Mouse (Mus musculus): ENCODE data around the gene Gbgt1. TPM values are rescaled to one million over a fixed set of nuclear protein-coding genes. Genes with fewer than 3 reads are reported as not detected.
A peak's percentile ranks its signal among the peaks of the same experiment; 100 is the strongest.
"Not testable (repeated sequence)": the region's sequence is repeated elsewhere in the genome, so short reads cannot be mapped to it uniquely, and the experiment has no call there.

Gbgt1 gene
- total and polyA plus RNA-seq, 3 experiments: 0.11 TPM; not detected in 2

- not testable (repeated sequence) for H3K79me2 ChIP-seq (ENCODE audit: control insufficient read depth, insufficient read depth, low read length, poor library complexity); H3K27ac ChIP-seq (ENCODE audit: control insufficient read depth, low read depth, low read length); DNase-seq (ENCODE audit: low read depth, low spot score); H3K4me3 ChIP-seq (ENCODE audit: control insufficient read depth in 1 of 2, insufficient read depth in 1 of 2, low read depth in 2 of 2, low read length in 2 of 2); H3K27me3 ChIP-seq (ENCODE audit: control insufficient read depth in 1 of 2, insufficient read depth in 2 of 2, low read length in 2 of 2); H3K9ac ChIP-seq (ENCODE audit: control insufficient read depth, low read depth, low read length, poor library complexity, severe bottlenecking); H3K4me1 ChIP-seq (ENCODE audit: control insufficient read depth in 1 of 2, insufficient read depth in 2 of 2, low read length in 2 of 2); H3K9me3 ChIP-seq (replicated peaks; ENCODE audit: insufficient read depth, low read length); H3K36me3 ChIP-seq (ENCODE audit: control insufficient read depth in 1 of 2, insufficient read depth in 2 of 2, low read length in 2 of 2)
- peak; percentile 84 for TF ChIP-seq ZNF384 (IDR thresholded peaks at IDR 0.05; ENCODE audit: low read depth, low read length)
Measured at GRCm38 (mm10) chr2:28477993-28478392, 18.7 kb upstream of the Gbgt1 start.

- TF ChIP-seq USF1 (IDR thresholded peaks at IDR 0.05; ENCODE audit: low read depth, low read length) (no peak), POLR2A (IDR thresholded peaks at IDR 0.05; ENCODE audit: control insufficient read depth in 1 of 2, insufficient read depth in 1 of 2, low read depth in 1 of 2, low read length in 2 of 2, poor library complexity in 1 of 2) (no peak), MXI1 (IDR thresholded peaks at IDR 0.05; ENCODE audit: low read depth, low read length) (no peak), GATA1 (IDR thresholded peaks at IDR 0.05; ENCODE audit: low read depth, low read length) (no peak)
- H3K9ac ChIP-seq (ENCODE audit: control insufficient read depth, low read depth, low read length, poor library complexity, severe bottlenecking): no peak overlapping the region
- H3K27ac ChIP-seq (ENCODE audit: control insufficient read depth, low read depth, low read length): no peak overlapping the region
- no peaks in the 10 kb centered on the region for H3K79me2 ChIP-seq (ENCODE audit: control insufficient read depth, insufficient read depth, low read length, poor library complexity)
- H3K36me3 ChIP-seq (ENCODE audit: control insufficient read depth in 1 of 2, insufficient read depth in 2 of 2, low read length in 2 of 2): no peaks in the 10 kb centered on the region
- no peaks in the 10 kb centered on the region for H3K4me1 ChIP-seq (ENCODE audit: control insufficient read depth in 1 of 2, insufficient read depth in 2 of 2, low read length in 2 of 2)
- no peak overlapping the region for H3K4me3 ChIP-seq (ENCODE audit: control insufficient read depth in 1 of 2, insufficient read depth in 1 of 2, low read depth in 2 of 2, low read length in 2 of 2)
- no peaks in the 10 kb centered on the region; a peak in 2 of 4 replicates for H3K27me3 ChIP-seq (ENCODE audit: control insufficient read depth in 1 of 2, insufficient read depth in 2 of 2, low read length in 2 of 2)
- H3K9me3 ChIP-seq (replicated peaks; ENCODE audit: insufficient read depth, low read length): no peaks in the 10 kb centered on the region
- DNase-seq (ENCODE audit: low read depth, low spot score): no peak
Measured at GRCm38 (mm10) chr2:28479208-28480204, 17.2 kb upstream of the Gbgt1 start.

- H3K4me1 ChIP-seq (ENCODE audit: control insufficient read depth in 1 of 2, insufficient read depth in 2 of 2, low read length in 2 of 2): no peaks in the 10 kb centered on the region
- H3K9me3 ChIP-seq (replicated peaks; ENCODE audit: insufficient read depth, low read length): no peaks in the 10 kb centered on the region
- H3K4me3 ChIP-seq (ENCODE audit: control insufficient read depth in 1 of 2, insufficient read depth in 1 of 2, low read depth in 2 of 2, low read length in 2 of 2): no peak overlapping the region
- no peak overlapping the region for H3K9ac ChIP-seq (ENCODE audit: control insufficient read depth, low read depth, low read length, poor library complexity, severe bottlenecking)
- TF ChIP-seq MYB (IDR thresholded peaks at IDR 0.05; ENCODE audit: low read depth, low read length): no peak
- TF ChIP-seq ELF1 (IDR thresholded peaks at IDR 0.05; ENCODE audit: low read depth, low read length): no peak
- TF ChIP-seq CHD1 (IDR thresholded peaks at IDR 0.05; ENCODE audit: low read depth, low read length): no peak
- TF ChIP-seq ETS1 (IDR thresholded peaks at IDR 0.05; ENCODE audit: low read depth, low read length): no peak
- TF ChIP-seq ZC3H11A (IDR thresholded peaks at IDR 0.05; ENCODE audit: low read depth, low read length): no peak
- no peak for TF ChIP-seq POLR2AphosphoS5 (IDR thresholded peaks at IDR 0.05; ENCODE audit: borderline replicate concordance, low read depth, low read length)
- no peak for TF ChIP-seq RCOR1 (IDR thresholded peaks at IDR 0.05; ENCODE audit: low read depth, low read length)
- no peak for TF ChIP-seq MAFK (IDR thresholded peaks at IDR 0.05; ENCODE audit: borderline replicate concordance, low read depth, low read length)
- no peak for TF ChIP-seq POLR2AphosphoS2 (IDR thresholded peaks at IDR 0.05; ENCODE audit: low read length)
- TF ChIP-seq ZNF384 (IDR thresholded peaks at IDR 0.05; ENCODE audit: low read depth, low read length): no peak
- no peak for TF ChIP-seq JUND (IDR thresholded peaks at IDR 0.05; ENCODE audit: low read depth, low read length)
- TF ChIP-seq USF1 (IDR thresholded peaks at IDR 0.05; ENCODE audit: low read depth, low read length): no peak
- no peak for TF ChIP-seq KAT2A (conservative IDR thresholded peaks at IDR 0.05; ENCODE audit: low read depth, low read length)
- TF ChIP-seq UBTF (IDR thresholded peaks at IDR 0.05; ENCODE audit: borderline replicate concordance, insufficient read depth, low read depth, low read length): no peak
- TF ChIP-seq MAX (IDR thresholded peaks at IDR 0.05; ENCODE audit: low read length): no peak
- no peak for DNase-seq (ENCODE audit: low read depth, low spot score)
- H3K27ac ChIP-seq (ENCODE audit: control insufficient read depth, low read depth, low read length): no peak overlapping the region
- no peaks in the 10 kb centered on the region for H3K79me2 ChIP-seq (ENCODE audit: control insufficient read depth, insufficient read depth, low read length, poor library complexity)
- H3K36me3 ChIP-seq (ENCODE audit: control insufficient read depth in 1 of 2, insufficient read depth in 2 of 2, low read length in 2 of 2): no peaks in the 10 kb centered on the region
- H3K27me3 ChIP-seq (ENCODE audit: control insufficient read depth in 1 of 2, insufficient read depth in 2 of 2, low read length in 2 of 2): no peaks in the 10 kb centered on the region; a peak in 2 of 4 replicates
Measured at GRCm38 (mm10) chr2:28483861-28484260, 12.8 kb upstream of the Gbgt1 start.

Measured in MEL (cell line).